Mouse (Mus musculus) kidney, adult 2 months (tissue): ENCODE data around the gene Cpt1a.

Experiments used
- CTCF ChIP-seq: fragments of 200-500 bp; conservative IDR thresholded peaks from 2 replicates; pipeline ENCODE4 v1.5.1; 2011; ENCODE audit warnings: low read depth, mild to moderate bottlenecking, control low read depth, low read length, moderate library complexity, mixed read lengths; ENCODE audit not compliant: insufficient read depth, insufficient read length
- POLR2A ChIP-seq: fragments of 200-500 bp; IDR thresholded peaks from one replicate; pipeline ENCODE4 v1.6.1; 2011; ENCODE audit warnings: low read depth, low read length, control low read depth

DNA sequence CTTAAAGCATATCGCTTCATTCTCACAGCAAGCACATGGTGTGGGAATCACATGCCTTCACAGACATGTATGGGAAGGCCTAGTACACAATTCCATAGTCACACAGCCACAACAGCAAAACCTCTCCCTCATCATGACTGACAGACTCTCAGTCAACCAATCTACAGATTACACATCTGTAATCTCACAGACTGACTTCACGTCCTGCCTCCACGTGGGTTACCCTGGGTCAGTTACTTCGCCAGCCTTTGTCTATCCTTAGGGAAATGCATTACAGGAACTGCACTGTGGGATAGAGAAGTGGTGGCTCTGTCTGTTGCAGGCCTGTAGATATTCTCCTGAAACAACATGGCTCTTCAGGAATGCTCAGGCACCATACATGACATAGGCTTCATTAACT, 40.2 kb upstream of the Cpt1a start:
- TF ChIP-seq CTCF (no peak), POLR2A (no peak)
